Mouse (Mus musculus): Measurements from ENCODE around the gene Capn12. TPM values are rescaled to one million over a fixed set of nuclear protein-coding genes. Genes with fewer than 3 reads are reported as not detected.

Gene Capn12
- 0.26 and 0.29 TPM in 2 replicates for polyA plus RNA-seq (2016; fragmentation: Nextera tagmentation; extraction: Ambion mirVana)

DNA sequence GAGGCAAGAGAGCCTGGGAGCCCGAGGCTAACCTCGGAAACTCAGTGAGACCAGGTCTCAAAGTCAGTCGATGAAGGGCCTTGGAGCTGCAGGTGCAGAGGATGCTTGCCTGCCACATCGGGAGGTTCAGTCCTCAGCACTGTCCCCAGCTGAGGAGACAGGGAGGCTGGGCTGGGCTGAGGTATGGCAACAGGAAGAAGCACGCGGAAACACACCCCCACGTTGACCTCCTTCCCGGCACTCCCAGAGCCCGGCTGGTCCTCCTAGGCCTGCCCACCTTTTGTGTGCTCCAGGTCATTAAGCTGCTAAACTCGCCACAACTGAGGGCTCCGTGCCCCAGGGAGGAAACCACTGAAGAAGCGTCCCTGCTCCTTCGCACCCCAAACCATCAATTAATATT, at the start of gene Capn12:
TSS of gene Capn12 (plus strand) at position 224 of the 400 bp plus-strand sequence.
- WGBS, result 33% methylated on average over 13 of the region's 13 CpGs
- ATAC-seq (ENCODE audit: insufficient number of reproducible peaks, insufficient read depth, low FRiP score, low TSS enrichment, low read depth), result no peak
- H3K4me2 ChIP-seq, result no peak within 1 kb of the TSS

DNA sequence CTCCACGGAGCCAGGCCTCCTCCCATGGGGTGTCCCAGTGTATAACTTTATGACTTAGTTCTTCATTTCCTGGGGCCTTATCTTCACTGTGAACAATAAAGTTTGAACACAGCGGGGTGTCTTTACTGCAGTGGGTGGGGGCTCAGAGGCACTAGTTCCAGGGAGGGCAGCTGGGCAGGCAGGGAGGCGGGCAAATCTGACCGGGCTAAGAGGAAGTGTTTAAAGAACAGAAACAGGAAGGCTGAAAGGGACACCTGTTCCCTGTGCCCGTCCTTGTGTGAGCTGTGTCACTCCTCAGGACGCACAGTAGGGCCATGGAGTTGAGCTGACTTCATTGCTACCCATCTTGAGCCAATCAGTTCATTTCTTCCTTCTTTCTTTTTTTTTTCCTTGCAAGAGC, 49.1 kb upstream of the Capn12 start:
- Histone ChIP-seq H3K9ac (replicated peaks) (no peak overlapping the region), H3K4me1 (replicated peaks) (0 out of 2 replicates have a peak, but pooled peaks cover 2% of the 10 kb centered on the region), H3K27ac (no peak overlapping the region), H3K9me3 (no peaks in the 10 kb centered on the region), H3K4me3 (replicated peaks) (no peak overlapping the region), H3K27me3 (no peaks in the 10 kb centered on the region), H3K4me2 (no peak overlapping the region), H3K36me3 (peaks cover 38% of the 10 kb centered on the region)
- WGBS, result 73% methylated on average over 6 of the region's 6 CpGs
- ATAC-seq (ENCODE audit: insufficient number of reproducible peaks, insufficient read depth, low FRiP score, low TSS enrichment, low read depth), result no peak

More for the DNA sequence above, at the start of gene Capn12:
- Histone ChIP-seq H3K36me3 (no peaks in the 10 kb centered on the region), H3K27ac (no peak within 1 kb of the TSS), H3K4me1 (replicated peaks) (peaks cover 8% of the 10 kb centered on the region; the same call in 1 of the 2 replicates), H3K9me3 (no peaks in the 10 kb centered on the region), H3K9ac (replicated peaks) (no peak within 1 kb of the TSS), H3K4me3 (replicated peaks) (no peak within 1 kb of the TSS), H3K27me3 (peaks cover 7% of the 10 kb centered on the region)

DNA sequence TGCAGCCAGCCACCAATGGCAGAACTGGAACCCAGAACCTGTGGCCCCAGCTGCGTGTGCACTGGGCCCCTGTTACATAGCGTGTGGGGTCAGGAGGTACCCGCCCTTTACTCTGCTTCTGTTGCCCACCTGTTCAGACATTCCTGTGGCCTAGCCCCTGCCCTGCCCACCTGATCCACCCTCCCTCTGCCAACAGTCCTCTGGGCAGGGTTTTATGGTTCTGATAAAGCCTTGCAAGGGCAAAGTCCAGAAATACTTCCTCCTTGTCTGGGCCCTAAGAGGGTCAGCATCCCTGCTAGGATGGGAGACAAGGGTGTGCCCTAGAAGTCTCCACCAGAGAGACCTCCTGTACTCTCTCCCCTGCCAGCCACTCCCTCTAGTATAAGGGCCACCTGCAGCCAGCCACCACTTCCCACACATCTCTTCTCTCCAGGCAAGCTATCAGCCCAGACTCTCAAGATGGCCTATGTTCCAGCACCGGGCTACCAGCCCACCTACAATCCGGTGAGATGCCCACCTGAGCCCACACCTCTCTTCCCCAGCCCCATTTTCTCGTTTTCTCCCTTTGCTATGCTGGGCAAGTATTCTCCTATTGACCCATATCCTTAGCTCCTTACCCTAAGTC, 47.4 kb upstream of the Capn12 start, which contains the start of gene Lgals4:
TSS of gene Lgals4 (plus strand) at position 132 of the 625 bp plus-strand sequence.
- H3K9me3 ChIP-seq, result no peaks in the 10 kb centered on the region
- no peaks in the 10 kb centered on the region for H3K27me3 ChIP-seq
- H3K36me3 ChIP-seq, result peaks cover 34% of the 10 kb centered on the region
- no peak within 1 kb of the TSS for H3K4me3 ChIP-seq (replicated peaks)
- H3K4me1 ChIP-seq (replicated peaks), result no peaks in the 10 kb centered on the region
- H3K9ac ChIP-seq (replicated peaks), result no peak within 1 kb of the TSS
- H3K4me2 ChIP-seq, result no peak within 1 kb of the TSS
- WGBS, result 80% methylated on average over 6 of the region's 6 CpGs
- ATAC-seq (ENCODE audit: insufficient number of reproducible peaks, insufficient read depth, low FRiP score, low TSS enrichment, low read depth), result no peak
- no peak within 1 kb of the TSS for H3K27ac ChIP-seq

DNA sequence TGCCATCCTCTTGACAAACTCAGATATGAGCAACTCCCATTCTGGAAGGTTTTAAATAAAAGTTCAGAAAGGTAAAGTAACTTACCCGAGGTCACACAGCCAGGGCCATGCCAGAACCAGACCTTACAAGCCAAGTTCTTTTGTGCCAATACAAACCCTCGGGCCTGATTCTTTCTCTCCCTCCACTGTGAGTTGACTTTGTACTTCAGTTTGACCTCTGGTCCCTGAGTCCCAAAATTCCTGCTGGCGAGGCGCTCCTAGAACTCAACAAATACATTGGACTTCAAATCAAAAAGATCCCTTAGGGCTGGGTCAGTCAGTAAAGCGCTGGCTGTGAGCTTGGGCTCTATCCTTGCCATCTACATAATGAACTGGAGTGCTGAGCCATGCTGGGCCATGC, 44.3 kb upstream of the Capn12 start:
- peaks cover 7% of the 10 kb centered on the region for H3K36me3 ChIP-seq
- no peak overlapping the region for H3K9ac ChIP-seq (replicated peaks)
- no peaks in the 10 kb centered on the region for H3K9me3 ChIP-seq
- no peaks in the 10 kb centered on the region for H3K4me1 ChIP-seq (replicated peaks)
- H3K27ac ChIP-seq, result no peak overlapping the region
- no peaks in the 10 kb centered on the region for H3K27me3 ChIP-seq
- no peak overlapping the region for H3K4me3 ChIP-seq (replicated peaks)
- WGBS, result 90% methylated on average over 5 of the region's 5 CpGs
- ATAC-seq (ENCODE audit: insufficient number of reproducible peaks, insufficient read depth, low FRiP score, low TSS enrichment, low read depth), result no peak
- H3K4me2 ChIP-seq, result no peak overlapping the region

DNA sequence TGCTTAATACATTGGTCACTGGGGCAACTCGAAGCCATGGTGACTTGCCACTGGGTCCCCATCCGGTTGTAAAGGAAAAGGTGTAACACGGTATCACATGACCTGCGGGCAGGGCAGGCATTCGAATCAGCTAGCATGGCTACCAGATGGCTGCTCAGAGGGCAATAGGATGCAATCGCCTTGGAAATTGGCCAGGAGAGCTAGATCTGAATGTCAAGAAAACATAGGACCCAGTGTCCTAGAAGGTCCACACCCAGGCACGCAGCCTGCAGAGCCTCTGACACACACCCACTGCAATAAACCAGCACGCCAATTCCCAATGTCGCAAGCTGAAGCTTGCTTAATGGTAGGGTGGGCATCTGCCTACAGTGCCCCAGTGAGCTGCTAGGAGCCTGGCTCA, 42.9 kb upstream of the Capn12 start:
- Histone ChIP-seq H3K36me3 (no peaks in the 10 kb centered on the region), H3K4me2 (no peak overlapping the region), H3K9me3 (no peaks in the 10 kb centered on the region), H3K27ac (no peak overlapping the region), H3K4me3 (replicated peaks) (no peak overlapping the region), H3K27me3 (no peaks in the 10 kb centered on the region), H3K4me1 (replicated peaks) (no peaks in the 10 kb centered on the region), H3K9ac (replicated peaks) (no peak overlapping the region)
- ATAC-seq (ENCODE audit: insufficient number of reproducible peaks, insufficient read depth, low FRiP score, low TSS enrichment, low read depth), result no peak
- 66% methylated on average over 9 of the region's 9 CpGs for WGBS

DNA sequence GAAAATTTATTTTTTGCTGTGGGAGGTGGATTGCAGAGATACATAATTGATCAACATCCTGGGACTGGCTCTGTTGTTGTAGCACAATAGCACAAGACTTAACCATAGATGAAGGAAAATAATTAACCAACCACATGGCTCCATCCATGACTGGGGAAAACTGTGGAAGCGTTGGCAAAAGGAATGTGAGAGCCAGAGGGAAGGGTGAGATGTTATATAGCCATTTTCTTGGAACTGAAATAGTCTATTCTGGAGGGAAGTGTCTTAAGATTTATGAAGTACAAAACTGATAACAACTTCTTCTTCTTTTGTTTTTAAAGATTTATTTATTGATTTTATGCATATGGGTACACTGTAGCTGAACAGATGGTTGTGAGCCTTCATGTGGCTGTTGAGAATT, 33.9 kb upstream of the Capn12 start:
- Histone ChIP-seq H3K27me3 (no peaks in the 10 kb centered on the region), H3K9ac (replicated peaks) (no peak overlapping the region), H3K4me3 (replicated peaks) (no peak overlapping the region), H3K4me1 (replicated peaks) (peaks cover 15% of the 10 kb centered on the region), H3K9me3 (no peaks in the 10 kb centered on the region), H3K4me2 (no peak overlapping the region), H3K36me3 (no peaks in the 10 kb centered on the region), H3K27ac (no peak overlapping the region)
- WGBS, result 75% methylated on average over 1 of the region's 1 CpGs
- ATAC-seq (ENCODE audit: insufficient number of reproducible peaks, insufficient read depth, low FRiP score, low TSS enrichment, low read depth), result no peak

DNA sequence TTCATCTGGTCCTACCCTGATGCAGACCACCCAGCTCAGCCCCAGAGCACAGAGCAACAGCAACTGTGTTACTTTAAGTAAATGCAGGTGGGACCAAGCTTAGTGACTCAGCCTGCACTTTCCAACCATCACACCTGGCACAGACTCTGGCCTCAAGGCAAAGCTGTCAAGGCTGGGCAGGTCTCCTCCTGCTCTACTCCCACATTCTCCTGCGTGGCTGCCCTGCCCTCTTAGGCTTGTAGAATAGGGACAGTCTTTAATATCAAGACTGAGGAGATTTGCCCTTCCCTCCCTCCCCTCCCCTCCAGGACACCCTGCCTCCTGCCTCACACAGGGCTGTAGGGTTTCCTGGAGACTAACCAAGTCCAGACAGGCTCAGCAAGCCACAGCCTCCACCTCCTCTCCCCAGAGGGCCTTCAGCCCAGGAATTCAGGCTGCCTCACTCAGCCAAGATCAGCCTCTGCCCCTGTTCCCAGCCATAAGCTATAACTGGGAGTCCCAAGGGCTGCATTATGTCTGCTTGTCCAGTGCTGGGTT, 31.5 kb upstream of the Capn12 start:
- Histone ChIP-seq H3K9me3 (no peaks in the 10 kb centered on the region), H3K27me3 (no peaks in the 10 kb centered on the region), H3K4me3 (replicated peaks) (no peak overlapping the region), H3K27ac (peak overlapping the region; percentile 85), H3K36me3 (no peaks in the 10 kb centered on the region), H3K4me1 (replicated peaks) (peaks cover 15% of the 10 kb centered on the region), H3K4me2 (no peak overlapping the region), H3K9ac (replicated peaks) (no peak overlapping the region)
- 10% methylated on average over 1 of the region's 1 CpGs for WGBS
- peak; percentile 79; the same call in 1 of the 2 replicates for ATAC-seq (ENCODE audit: insufficient number of reproducible peaks, insufficient read depth, low FRiP score, low TSS enrichment, low read depth)

DNA sequence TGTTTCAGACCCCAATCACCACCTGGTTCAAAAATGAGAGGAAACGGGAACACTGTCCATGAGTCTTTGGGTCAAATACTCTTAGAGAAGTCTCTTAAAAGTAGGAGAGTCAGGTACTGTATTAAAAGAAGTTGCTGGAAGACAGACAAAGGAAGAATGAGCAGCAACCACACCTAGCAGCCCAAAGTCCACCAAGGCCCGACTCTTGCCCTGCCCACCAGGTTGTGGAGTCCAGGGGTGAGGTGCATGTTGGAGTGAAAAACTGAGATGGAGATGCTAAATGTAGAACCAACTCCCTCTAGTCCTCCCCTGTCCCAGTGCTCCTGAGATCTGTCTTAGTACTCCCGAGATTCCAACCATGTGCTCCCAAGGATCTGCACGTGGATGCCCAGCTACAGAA, 30.6 kb upstream of the Capn12 start:
- H3K4me1 ChIP-seq (replicated peaks), result peaks cover 15% of the 10 kb centered on the region
- H3K4me2 ChIP-seq, result no peak overlapping the region
- peak overlapping the region; percentile 85 for H3K27ac ChIP-seq
- no peaks in the 10 kb centered on the region for H3K36me3 ChIP-seq
- 84% methylated on average over 4 of the region's 4 CpGs for WGBS
- H3K9me3 ChIP-seq, result no peaks in the 10 kb centered on the region
- no peak overlapping the region for H3K9ac ChIP-seq (replicated peaks)
- no peak for ATAC-seq (ENCODE audit: insufficient number of reproducible peaks, insufficient read depth, low FRiP score, low TSS enrichment, low read depth)
- no peak overlapping the region for H3K4me3 ChIP-seq (replicated peaks)
- H3K27me3 ChIP-seq, result no peaks in the 10 kb centered on the region

DNA sequence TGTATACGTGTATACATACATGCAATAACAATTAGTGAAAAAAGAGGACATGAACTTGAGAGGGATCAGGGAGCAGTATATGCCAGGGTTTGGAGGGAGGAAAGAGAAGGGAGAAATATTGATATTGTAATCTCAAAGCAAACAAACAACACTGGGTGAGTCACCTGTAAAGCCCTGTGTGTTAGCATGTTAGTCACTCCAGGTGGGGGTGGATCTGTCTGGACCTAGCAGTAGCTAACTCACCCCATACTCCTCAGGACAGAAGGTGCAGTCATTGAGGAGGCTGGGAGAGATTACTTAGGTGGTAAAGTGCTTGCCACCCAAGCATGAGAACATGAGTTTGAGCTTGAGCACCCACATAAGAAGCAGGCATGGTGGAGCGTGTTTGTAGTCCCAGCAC, 21.3 kb upstream of the Capn12 start:
- Histone ChIP-seq H3K4me3 (replicated peaks) (no peak overlapping the region), H3K27ac (no peak overlapping the region), H3K4me2 (no peak overlapping the region), H3K9ac (replicated peaks) (no peak overlapping the region), H3K36me3 (no peaks in the 10 kb centered on the region), H3K9me3 (peaks cover 5% of the 10 kb centered on the region; the same call in 1 of the 2 replicates), H3K27me3 (no peaks in the 10 kb centered on the region), H3K4me1 (replicated peaks) (peaks cover 9% of the 10 kb centered on the region; the same call in 1 of the 2 replicates)
- WGBS, result 96% methylated on average over 2 of the region's 2 CpGs
- no peak for ATAC-seq (ENCODE audit: insufficient number of reproducible peaks, insufficient read depth, low FRiP score, low TSS enrichment, low read depth)

DNA sequence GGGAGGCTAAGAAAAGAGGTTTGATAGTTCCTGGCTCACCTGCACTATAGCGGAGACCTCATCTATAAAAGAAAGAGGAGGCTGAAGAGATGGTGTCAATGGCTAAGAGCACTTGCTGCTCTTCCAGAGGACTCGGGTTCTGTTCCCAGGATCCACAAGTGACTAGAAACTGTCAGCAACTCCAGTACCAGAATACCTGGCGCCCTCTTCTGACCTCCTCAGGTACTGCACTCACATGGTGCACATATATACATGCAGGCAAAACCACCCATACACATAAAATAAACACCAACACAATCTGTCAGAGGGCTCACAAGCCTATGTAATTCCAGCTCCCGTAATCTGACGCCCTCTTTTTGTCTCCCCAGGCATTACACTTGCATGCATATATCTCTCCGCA, 20.3 kb upstream of the Capn12 start:
- no peak for ATAC-seq (ENCODE audit: insufficient number of reproducible peaks, insufficient read depth, low FRiP score, low TSS enrichment, low read depth)
- H3K4me3 ChIP-seq (replicated peaks), result no peak overlapping the region
- peaks cover 5% of the 10 kb centered on the region; the same call in 1 of the 2 replicates for H3K9me3 ChIP-seq
- no peak overlapping the region for H3K9ac ChIP-seq (replicated peaks)
- no peak overlapping the region for H3K27ac ChIP-seq
- H3K27me3 ChIP-seq, result no peaks in the 10 kb centered on the region
- H3K36me3 ChIP-seq, result no peaks in the 10 kb centered on the region
- peaks cover 13% of the 10 kb centered on the region; the same call in 1 of the 2 replicates for H3K4me1 ChIP-seq (replicated peaks)
- 88% methylated on average over 6 of the region's 6 CpGs for WGBS
- no peak overlapping the region for H3K4me2 ChIP-seq

DNA sequence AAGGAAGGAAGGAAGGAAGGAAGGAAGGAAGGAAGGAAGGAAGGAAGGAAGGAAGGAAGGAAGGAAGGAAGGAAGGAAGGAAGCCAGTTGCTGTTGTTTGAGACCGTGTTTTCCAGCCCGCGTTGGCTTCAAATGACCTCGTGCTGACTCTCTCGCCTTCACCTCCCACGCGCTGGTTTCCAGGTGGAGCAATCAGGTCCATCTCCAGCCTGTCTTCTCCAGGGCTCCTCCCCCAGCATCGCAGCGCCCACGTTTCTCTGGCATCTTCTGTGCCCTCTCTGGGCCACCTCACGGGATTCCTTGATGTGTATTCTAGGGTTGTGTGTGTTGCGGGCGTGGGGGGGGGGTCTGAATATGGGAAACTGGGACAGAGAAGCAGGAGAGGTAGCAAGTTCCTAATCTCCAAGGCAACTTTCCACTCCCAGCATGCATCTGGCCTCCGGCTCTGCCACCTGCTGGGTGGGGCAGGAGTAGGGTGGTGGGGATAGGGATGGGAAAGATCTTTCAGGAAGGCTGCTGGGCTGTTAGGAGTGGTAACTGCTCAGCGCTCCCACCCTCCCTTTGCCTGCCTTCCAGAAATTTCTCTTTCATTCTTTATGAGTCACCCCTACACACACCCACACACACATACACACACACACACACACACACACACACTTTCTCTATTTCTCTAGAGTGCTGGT, 18.3 kb upstream of the Capn12 start:
- Histone ChIP-seq H3K4me3 (replicated peaks) (no peak overlapping the region), H3K9me3 (peaks cover 5% of the 10 kb centered on the region; the same call in 1 of the 2 replicates), H3K36me3 (no peaks in the 10 kb centered on the region), H3K9ac (replicated peaks) (0 out of 2 replicates have a peak overlapping the region, but pooled peaks have one; percentile 12), H3K27me3 (no peaks in the 10 kb centered on the region), H3K4me2 (no peak overlapping the region), H3K27ac (no peak overlapping the region), H3K4me1 (replicated peaks) (peaks cover 18% of the 10 kb centered on the region)
- no peak for ATAC-seq (ENCODE audit: insufficient number of reproducible peaks, insufficient read depth, low FRiP score, low TSS enrichment, low read depth)
- 75% methylated on average over 15 of the region's 15 CpGs for WGBS
